Mouse (Mus musculus) spleen, adult 2 months (tissue): ENCODE data around the gene Gm10073. TPM values are rescaled to one million over a fixed set of nuclear protein-coding genes. Genes with fewer than 3 reads are reported as not detected.
"Not testable (repeated sequence)": the region's sequence is repeated elsewhere in the genome, so short reads cannot be mapped to it uniquely, and the experiment has no call there.

Experiments
- DNase-seq, 2 experiments: peaks; one replicate each; pipeline versions ENCODE4 v3.0.0 to v3.0.0-alpha.2; 2012 to 2021; ENCODE audit warnings: low spot score in 2 of 2, low read depth in 1 of 2
- H3K27ac ChIP-seq: fragments of 200-500 bp; 2 replicates; pipeline ENCODE4 v1.5.1; 2012; ENCODE audit warnings: low read length, inconsistent platforms; ENCODE audit not compliant: insufficient read depth
- H3K27me3 ChIP-seq: fragments of 200-500 bp; 2 replicates; pipeline ENCODE4 v1.6.1; 2012; ENCODE audit warnings: mild to moderate bottlenecking, moderate library complexity, low read length, inconsistent platforms; ENCODE audit not compliant: control insufficient read depth, insufficient read depth
- H3K36me3 ChIP-seq: fragments of 200-500 bp; 2 replicates; pipeline ENCODE4 v1.6.1; 2012; ENCODE audit warnings: mild to moderate bottlenecking, low read length, inconsistent platforms; ENCODE audit not compliant: control insufficient read depth, insufficient read depth
- H3K4me1 ChIP-seq: fragments of 200-500 bp; 2 replicates; pipeline ENCODE4 v1.6.1; 2011; ENCODE audit warnings: inconsistent platforms; ENCODE audit not compliant: control insufficient read depth, insufficient read depth, insufficient read length
- H3K4me3 ChIP-seq: fragments of 200-500 bp; 2 replicates; pipeline ENCODE4 v1.5.1; 2011; ENCODE audit warnings: mild to moderate bottlenecking, inconsistent platforms; ENCODE audit not compliant: insufficient read depth, insufficient read length; ENCODE audit errors: extremely low read depth
- CTCF ChIP-seq: fragments of 200-500 bp; IDR thresholded peaks from 2 replicates; pipeline ENCODE4 v1.5.1; 2011; ENCODE audit warnings: mild to moderate bottlenecking, inconsistent platforms; ENCODE audit not compliant: insufficient read depth, insufficient read length, insufficient replicate concordance; ENCODE audit errors: extremely low read depth
- POLR2A ChIP-seq: fragments of 200-500 bp; IDR thresholded peaks from 2 replicates; pipeline ENCODE4 v1.6.1; 2011; ENCODE audit warnings: low read depth, low read length, inconsistent platforms
- whole genome bisulfite sequencing: fragments of 180-500 bp; shearing (Covaris S2); methylation state at CpG from one replicate; pipeline ENCODE4 v1.1.7; 2018; 5-methylcytosine and 5-hydroxymethylcytosine counted together
- polyA plus RNA-seq: library from polyadenylated mRNA; depleted of rRNA; stranded (reverse); fragments of >200 nt; gene quantifications from 2 replicates; pipeline ENCODE4 v1.2.3, GENCODE M21; 2012; rRNA removed

The Gm10073 gene
- 153 and 172 TPM in 2 replicates for polyA plus RNA-seq

DNA sequence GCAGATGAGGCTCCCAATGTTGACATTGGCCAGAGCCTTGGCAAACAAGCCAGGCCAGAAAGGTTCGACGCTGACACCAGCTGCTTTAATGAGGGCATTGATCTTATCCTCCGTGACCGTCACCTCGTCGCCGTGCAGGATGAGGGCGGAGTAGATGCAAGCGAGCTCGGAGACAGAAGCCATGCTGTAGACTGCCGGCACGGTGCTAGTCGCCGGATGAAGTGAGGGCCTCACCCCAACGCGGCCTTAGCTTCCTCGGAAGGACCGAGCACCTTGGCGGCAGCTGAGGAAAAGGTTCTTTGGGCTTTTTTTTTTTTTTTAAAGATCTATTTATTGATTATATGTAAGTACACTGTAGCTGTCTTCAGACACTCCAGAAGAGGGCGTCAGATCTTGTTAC, at the start of gene Gm10073:
Gene Gm10073 (minus strand): TSS at position 294 of the 400 bp plus-strand sequence.
- H3K36me3 ChIP-seq, H3K4me3 ChIP-seq, H3K27ac ChIP-seq, H3K4me1 ChIP-seq, DNase-seq, H3K27me3 ChIP-seq: not testable (repeated sequence)
- WGBS = 84% methylated on average over 20 of the region's 20 CpGs

DNA sequence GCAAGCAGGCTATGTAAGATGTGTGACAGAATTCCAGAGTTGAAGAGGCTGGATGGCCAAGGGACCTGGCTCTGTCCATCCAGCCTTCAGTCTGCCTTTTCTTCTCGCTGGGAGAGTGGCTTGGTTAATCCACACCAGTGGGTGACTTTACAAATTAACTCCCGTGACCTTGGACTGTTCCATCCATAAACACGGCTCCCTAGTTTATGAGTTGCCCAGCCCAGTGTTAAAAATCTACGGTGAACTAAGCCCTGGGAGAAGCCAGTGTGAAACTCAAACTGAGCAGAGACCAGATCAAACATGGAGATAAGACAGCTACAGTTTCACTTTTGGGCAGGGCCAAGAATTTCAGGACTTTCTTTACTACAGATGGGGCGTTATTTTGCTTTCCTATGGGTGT, 49.8 kb upstream of the Gm10073 start:
- TF ChIP-seq POLR2A (no peak), CTCF (no peak)
- no peaks in the 10 kb centered on the region for H3K36me3 ChIP-seq
- H3K27me3 ChIP-seq = no peaks in the 10 kb centered on the region
- no peaks in the 10 kb centered on the region; the same call in 1 of the 2 replicates for H3K4me1 ChIP-seq
- WGBS = 53% methylated on average over 5 of the region's 5 CpGs
- DNase-seq = no peak
- no peak overlapping the region for H3K27ac ChIP-seq
- no peak overlapping the region for H3K4me3 ChIP-seq

DNA sequence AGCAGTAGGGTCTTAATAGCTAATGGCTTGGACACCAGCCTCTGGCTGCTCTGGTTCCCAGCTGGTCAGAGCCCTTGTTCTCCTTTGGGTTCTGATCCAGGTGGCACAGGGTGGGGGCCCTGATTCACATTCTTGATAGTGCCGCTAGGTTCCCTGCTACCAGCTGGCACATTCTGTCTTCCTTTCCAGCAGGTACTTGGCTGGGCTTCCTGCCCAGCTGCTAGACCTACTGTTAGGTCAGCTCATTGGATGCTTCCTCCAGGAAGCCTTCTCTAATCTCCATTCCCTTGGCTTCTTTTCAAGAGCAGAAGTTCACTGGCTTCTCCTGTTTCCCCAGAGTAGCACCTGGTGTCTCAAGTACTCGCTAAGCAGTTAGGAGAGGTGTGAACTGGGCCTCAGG, 47.2 kb upstream of the Gm10073 start:
- no peaks in the 10 kb centered on the region; the same call in 1 of the 2 replicates for H3K4me1 ChIP-seq
- H3K4me3 ChIP-seq = no peak overlapping the region
- 89% methylated on average over 2 of the region's 2 CpGs for WGBS
- no peak for DNase-seq
- H3K36me3 ChIP-seq = no peaks in the 10 kb centered on the region
- no peak for TF ChIP-seq POLR2A
- no peak for TF ChIP-seq CTCF
- H3K27ac ChIP-seq = no peak overlapping the region
- no peaks in the 10 kb centered on the region for H3K27me3 ChIP-seq

DNA sequence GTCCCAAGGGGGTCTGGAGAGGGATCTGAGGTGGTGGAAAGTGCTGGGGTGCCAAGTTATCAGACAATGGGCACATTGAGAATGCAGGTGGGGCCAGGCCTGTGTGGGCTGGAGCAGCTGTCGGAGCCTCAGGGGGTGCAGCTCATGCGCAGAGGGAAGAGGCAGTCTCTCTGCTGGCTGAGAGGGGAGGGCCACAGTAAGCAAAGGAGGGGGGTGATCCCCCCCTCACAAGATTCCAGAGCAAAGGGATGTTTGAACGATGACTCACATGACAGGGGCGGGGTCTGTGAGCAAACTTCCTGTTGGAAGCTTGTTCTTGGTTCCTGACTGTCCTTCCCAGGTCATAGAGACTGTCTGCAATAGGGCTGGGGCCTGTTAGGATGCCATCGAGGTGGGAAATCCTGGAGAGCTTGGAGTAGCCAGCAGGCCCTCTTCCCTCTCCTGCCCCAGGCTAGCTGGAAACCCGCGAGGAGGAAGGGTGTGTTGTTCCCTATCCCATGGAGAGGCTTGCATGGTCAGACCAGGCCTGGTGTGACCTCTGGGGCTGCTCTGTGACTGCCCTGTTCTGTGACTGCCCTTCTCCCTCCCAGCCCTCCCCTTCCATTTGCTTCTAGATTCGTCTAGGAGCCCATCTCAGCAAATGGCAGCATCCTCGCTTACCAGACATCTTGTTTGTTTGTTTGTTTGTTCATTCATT, 46.4 kb upstream of the Gm10073 start:
- 74% methylated on average over 9 of the region's 9 CpGs for WGBS
- no peak for DNase-seq
- TF ChIP-seq POLR2A (no peak), CTCF (no peak)
- Histone ChIP-seq H3K27ac (no peak overlapping the region), H3K4me3 (no peak overlapping the region), H3K4me1 (no peaks in the 10 kb centered on the region; the same call in 1 of the 2 replicates), H3K27me3 (no peaks in the 10 kb centered on the region), H3K36me3 (no peaks in the 10 kb centered on the region)

GRCm38 (mm10) chr8:106618324-106618723, 45.1 kb upstream of the Gm10073 start:
- no peak for TF ChIP-seq CTCF
- TF ChIP-seq POLR2A = no peak
- H3K4me3 ChIP-seq = no peak overlapping the region
- WGBS = 89% methylated on average over 6 of the region's 6 CpGs
- no peak for DNase-seq
- no peaks in the 10 kb centered on the region; the same call in 1 of the 2 replicates for H3K4me1 ChIP-seq
- H3K27me3 ChIP-seq = no peaks in the 10 kb centered on the region
- no peak overlapping the region for H3K27ac ChIP-seq
- H3K36me3 ChIP-seq = no peaks in the 10 kb centered on the region

GRCm38 (mm10) chr8:106617865-106618264, 44.6 kb upstream of the Gm10073 start:
- Histone ChIP-seq H3K27ac (no peak overlapping the region), H3K36me3 (no peaks in the 10 kb centered on the region), H3K4me1 (no peaks in the 10 kb centered on the region; the same call in 1 of the 2 replicates), H3K27me3 (no peaks in the 10 kb centered on the region), H3K4me3 (no peak overlapping the region)
- 80% methylated on average over 6 of the region's 6 CpGs for WGBS
- no peak for DNase-seq
- TF ChIP-seq CTCF (no peak), POLR2A (no peak)

- Histone ChIP-seq H3K4me3 (no peak overlapping the region), H3K4me1 (no peaks in the 10 kb centered on the region; the same call in 1 of the 2 replicates), H3K27ac (no peak overlapping the region), H3K36me3 (no peaks in the 10 kb centered on the region), H3K27me3 (no peaks in the 10 kb centered on the region)
- no peak for TF ChIP-seq CTCF
- no peak for TF ChIP-seq POLR2A
- no peak for DNase-seq
- WGBS = 74% methylated on average over 6 of the region's 6 CpGs
These were observed 43.9 kb upstream of the Gm10073 start for GRCm38 (mm10) chr8:106617196-106617595.
